Mouse (Mus musculus) heart, postnatal 0 days (tissue): Measurements from ENCODE around the gene Ptpro.

Source experiments
- CTCF ChIP-seq: IDR thresholded peaks from 2 replicates; pipeline ENCODE4 v1.5.1; 2016; ENCODE audit warnings: antibody characterized with exemption, control low read depth, low read depth
- EP300 ChIP-seq: IDR thresholded peaks from 2 replicates; pipeline ENCODE4 v1.6.1; 2016; ENCODE audit warnings: antibody characterized with exemption, low read depth

DNA sequence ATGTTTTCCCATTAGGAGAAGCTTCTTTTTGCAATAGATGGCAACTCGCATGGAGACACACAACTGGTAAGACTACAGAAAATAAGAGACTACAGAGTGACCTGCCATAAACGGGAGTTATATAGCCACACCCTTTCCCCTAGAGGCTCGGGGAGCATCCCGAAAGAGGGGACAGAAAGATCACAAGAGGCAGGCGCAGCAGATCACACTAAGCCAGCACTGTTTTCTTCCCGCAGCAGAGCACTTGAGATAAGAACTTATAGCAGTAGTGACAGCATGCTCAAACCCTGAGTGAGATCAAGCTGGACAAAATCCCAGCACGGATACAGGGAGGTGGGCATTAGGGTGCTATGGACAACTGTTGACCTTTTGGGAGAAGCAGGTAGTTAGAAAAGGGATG, 203.9 kb downstream of the Ptpro start:
- TF ChIP-seq CTCF (no peak), EP300 (no peak)
